Mouse (Mus musculus) CH12.LX (cell line): ENCODE results near the gene Gpr137b. TPM values are rescaled to one million over a fixed set of nuclear protein-coding genes. Genes with fewer than 3 reads are reported as not detected.
"Not testable (repeated sequence)": the region's sequence is repeated elsewhere in the genome, so short reads cannot be mapped to it uniquely, and the experiment has no call there.

ENCODE experiments used
- DNase-seq: peaks from one replicate; pipeline ENCODE4 v3.0.0-alpha.2; 2013; ENCODE audit errors: extremely low read depth
- H3K27ac ChIP-seq: 2 replicates; pipeline ENCODE4 v1.5.1; 2012; ENCODE audit warnings: low read depth, mild to moderate bottlenecking, control low read depth, moderate library complexity; ENCODE audit not compliant: insufficient read depth
- H3K27me3 ChIP-seq: replicated peaks from 2 replicates; pipeline ENCODE3; 2012; ENCODE audit warnings: inconsistent platforms
- H3K36me3 ChIP-seq, 2 experiments: replicated peaks in 1 of 2; 2 replicates each; pipeline versions ENCODE3 to v1.6.1; 2012; ENCODE audit warnings: inconsistent platforms in 1 of 2, low read length in 1 of 2, mild to moderate bottlenecking in 1 of 2, mixed read lengths in 1 of 2, moderate library complexity in 1 of 2; ENCODE audit not compliant: control insufficient read depth in 1 of 2, insufficient read depth in 1 of 2
- H3K4me1 ChIP-seq, 2 experiments: 2 replicates each; pipeline ENCODE4 v1.6.1; 2012; ENCODE audit warnings: inconsistent platforms in 1 of 2, moderate library complexity in 1 of 2; ENCODE audit not compliant: insufficient read depth in 2 of 2, control insufficient read depth in 1 of 2
- H3K4me2 ChIP-seq: 2 replicates; pipeline ENCODE4 v1.6.1; 2012; ENCODE audit warnings: low read depth, mild to moderate bottlenecking, control low read depth; ENCODE audit not compliant: poor library complexity, insufficient read depth, severe bottlenecking
- H3K4me3 ChIP-seq, 3 experiments: fragments of 150-350 bp in 1 of 3; sonication (generic) in 1 of 3; replicated peaks in 1 of 3; 2 replicates each; pipeline versions ENCODE3 to v1.5.1; 2011 to 2012; ENCODE audit warnings: low read depth in 2 of 3, low read length in 2 of 3, mild to moderate bottlenecking in 2 of 3, moderate library complexity in 2 of 3, control low read depth in 1 of 3, improper control_type of control experiment in 1 of 3, inconsistent platforms in 1 of 3, mixed read lengths in 1 of 3; ENCODE audit not compliant: poor library complexity in 1 of 3
- H3K79me2 ChIP-seq: replicated peaks from 2 replicates; pipeline ENCODE4 v1.6.1; 2012; ENCODE audit warnings: mild to moderate bottlenecking, moderate library complexity; ENCODE audit not compliant: control insufficient read depth, poor library complexity, insufficient read depth, severe bottlenecking; ENCODE audit errors: extremely low read depth
- H3K9ac ChIP-seq: 2 replicates; pipeline ENCODE4 v1.6.1; 2012; ENCODE audit warnings: low read depth, mild to moderate bottlenecking, control low read depth, moderate library complexity; ENCODE audit not compliant: insufficient read depth
- H3K9me3 ChIP-seq: replicated peaks from 2 replicates; pipeline ENCODE3; 2012; ENCODE audit warnings: low read length, inconsistent platforms, mixed read lengths
- CHD2 ChIP-seq: IDR thresholded peaks from 2 replicates; pipeline ENCODE4 v1.6.1; 2011; ENCODE audit warnings: low read length, improper control_type of control experiment
- EP300 ChIP-seq: IDR thresholded peaks from 2 replicates; pipeline ENCODE4 v1.6.1; 2011; ENCODE audit warnings: low read length, improper control_type of control experiment
- GABPA ChIP-seq: IDR thresholded peaks from 2 replicates; pipeline ENCODE4 v1.6.1; 2012; ENCODE audit warnings: low read depth, low read length, improper control_type of control experiment, inconsistent platforms; ENCODE audit not compliant: insufficient replicate concordance
- IRF4 ChIP-seq: IDR thresholded peaks from 2 replicates; pipeline ENCODE4 v1.6.1; 2014; ENCODE audit warnings: low read depth, mild to moderate bottlenecking, inconsistent platforms, low read length, improper control_type of control experiment
- JUN ChIP-seq: IDR thresholded peaks from 2 replicates; pipeline ENCODE4 v1.6.1; 2011; ENCODE audit warnings: low read depth, mild to moderate bottlenecking, low read length, improper control_type of control experiment, moderate library complexity; ENCODE audit not compliant: insufficient read depth
- KAT2A ChIP-seq: IDR thresholded peaks from 2 replicates; pipeline ENCODE4 v1.6.1; 2012; ENCODE audit warnings: low read length, improper control_type of control experiment, inconsistent platforms; ENCODE audit not compliant: insufficient replicate concordance
- MAFK ChIP-seq: IDR thresholded peaks from 2 replicates; pipeline ENCODE4 v1.6.1; 2011; ENCODE audit warnings: low read length, improper control_type of control experiment; ENCODE audit not compliant: insufficient replicate concordance
- MAZ ChIP-seq: IDR thresholded peaks from 2 replicates; pipeline ENCODE4 v1.6.1; 2012; ENCODE audit warnings: low read depth, mild to moderate bottlenecking, inconsistent platforms, low read length, improper control_type of control experiment, moderate library complexity
- MEF2A ChIP-seq: IDR thresholded peaks from 2 replicates; pipeline ENCODE4 v1.6.1; 2014; ENCODE audit warnings: low read depth, mild to moderate bottlenecking, inconsistent platforms, low read length, improper control_type of control experiment, borderline replicate concordance
- MXI1 ChIP-seq: IDR thresholded peaks from 2 replicates; pipeline ENCODE4 v1.6.1; 2011; ENCODE audit warnings: mild to moderate bottlenecking, low read depth, low read length, improper control_type of control experiment
- NELFE ChIP-seq: IDR thresholded peaks from 2 replicates; pipeline ENCODE4 v1.6.1; 2011; ENCODE audit warnings: low read depth, low read length, improper control_type of control experiment
- PAX5 ChIP-seq: IDR thresholded peaks from 2 replicates; pipeline ENCODE4 v1.6.1; 2012; ENCODE audit warnings: low read length, inconsistent platforms, mixed read lengths
- POLR2AphosphoS2 ChIP-seq: IDR thresholded peaks from 2 replicates; pipeline ENCODE4 v1.6.1; 2011; ENCODE audit warnings: low read depth, low read length, improper control_type of control experiment
- RCOR1 ChIP-seq: conservative IDR thresholded peaks from 2 replicates; pipeline ENCODE4 v1.6.1; 2012; ENCODE audit warnings: low read depth, mild to moderate bottlenecking, inconsistent platforms, low read length, improper control_type of control experiment
- TCF12 ChIP-seq: IDR thresholded peaks from 2 replicates; pipeline ENCODE4 v1.6.1; 2014; ENCODE audit warnings: low read depth, mild to moderate bottlenecking, inconsistent platforms, low read length, improper control_type of control experiment
- UBTF ChIP-seq: IDR thresholded peaks from 2 replicates; pipeline ENCODE4 v1.6.1; 2012; ENCODE audit warnings: low read depth, mild to moderate bottlenecking, inconsistent platforms, low read length, improper control_type of control experiment, moderate library complexity
- USF1 ChIP-seq: IDR thresholded peaks from 2 replicates; pipeline ENCODE4 v1.6.1; 2014; ENCODE audit warnings: low read depth, mild to moderate bottlenecking, inconsistent platforms, low read length, improper control_type of control experiment
- USF2 ChIP-seq: conservative IDR thresholded peaks from 2 replicates; pipeline ENCODE4 v1.6.1; 2011; ENCODE audit warnings: low read depth, low read length, improper control_type of control experiment
- dilution Hi-C: fragments of 300-500 bp; cut with MboI; formaldehyde crosslinking; loops from 2 replicates; pipeline ENCODE4 v1.14.3; 2020; ENCODE audit warnings: low sequenced_read_pairs; ENCODE audit not compliant: extremely low pct_unique_long_range_greater_than_20kb, extremely low pct_ligation_motif_present
- in situ Hi-C: fragments of 300-500 bp; cut with MboI; formaldehyde crosslinking; loops from 3 replicates; pipeline ENCODE4 v1.14.3; 2019; ENCODE audit warnings: low sequenced_read_pairs, low pct_ligation_motif_present, low pct_unique_long_range_greater_than_20kb, mixed read lengths
- polyA plus RNA-seq: library from polyadenylated mRNA; unstranded; fragments of >175 nt; gene quantifications from 2 replicates; pipeline ENCODE4 v1.2.1, GENCODE M21; 2012; ENCODE audit warnings: low read depth; ENCODE audit not compliant: insufficient read length
- total RNA-seq, 2 experiments: library from RNA; depleted of rRNA; stranded (reverse); fragments of 300-350 nt in 1 of 2; fragments of >200 nt in 1 of 2; gene quantifications; 2 replicates each; pipeline ENCODE4 v1.2.3; 2012 to 2014

Gene Gpr137b
- total and polyA plus RNA-seq, 3 experiments: 7.7 to 28.8 (median 10.0) TPM

DNA sequence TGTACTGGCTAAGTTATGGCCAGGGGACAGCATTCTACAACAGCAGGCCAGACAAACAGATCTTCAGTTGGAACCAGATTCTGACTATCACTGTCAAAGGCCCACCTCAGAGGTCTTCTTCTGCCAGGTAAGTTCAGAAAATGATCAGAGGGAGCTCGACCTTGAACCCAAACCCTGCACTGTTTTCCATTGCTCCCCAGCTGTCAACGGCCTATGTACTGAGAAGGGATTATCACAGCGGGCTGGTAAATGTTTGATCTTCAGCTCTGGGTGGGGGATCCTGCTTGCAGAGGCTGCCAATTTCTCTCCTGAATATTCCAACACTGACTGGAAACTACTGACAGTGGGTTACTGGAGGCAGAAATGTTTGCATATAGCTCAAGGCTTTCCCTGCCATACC lies 20.4 kb upstream of the Gpr137b start:
- dilution Hi-C loops: no loop called here
- TF ChIP-seq IRF4 (no peak), UBTF (no peak), MAFK (no peak), USF2 (no peak), RCOR1 (no peak), CHD2 (no peak), NELFE (no peak), TCF12 (no peak), MAZ (no peak), EP300 (no peak), MXI1 (no peak), MEF2A (no peak), USF1 (no peak), KAT2A (no peak), PAX5 (no peak), JUN (no peak), POLR2AphosphoS2 (no peak), GABPA (no peak)

DNA sequence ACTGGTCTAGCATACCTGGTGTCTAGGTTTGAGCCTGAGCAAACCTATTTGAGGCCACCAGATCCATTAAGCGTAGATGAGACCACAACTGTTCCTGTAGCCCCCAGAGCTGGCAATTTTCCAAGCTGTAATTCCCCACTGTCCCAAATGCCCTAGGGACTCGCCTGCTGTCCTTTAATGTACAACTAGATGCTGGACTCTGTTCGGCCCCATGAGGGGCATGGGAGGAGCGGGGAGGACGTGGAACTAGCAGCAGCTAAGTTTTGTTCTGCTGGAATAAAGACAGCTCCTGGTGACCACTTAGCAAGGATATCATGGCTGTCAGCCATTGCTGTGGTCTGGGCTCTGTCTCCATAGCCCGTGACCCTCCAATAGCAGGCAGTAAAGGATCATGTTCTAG lies 11.7 kb upstream of the Gpr137b start:
- dilution Hi-C loops, H3K9me3 ChIP-seq, H3K27me3 ChIP-seq, H3K79me2 ChIP-seq, H3K4me3 ChIP-seq, H3K36me3 ChIP-seq, H3K9ac ChIP-seq, H3K4me1 ChIP-seq, DNase-seq, H3K4me2 ChIP-seq, H3K27ac ChIP-seq: not testable (repeated sequence)
- in situ Hi-C loops: loop anchor here (25.0 kb wide), 1 partner anchor 168 kb away; no protein-coding TSS in a partner anchor

More for the DNA sequence above, 20.4 kb upstream of the Gpr137b start:
- H3K27me3 ChIP-seq: no peaks in the 10 kb centered on the region
- H3K4me3 ChIP-seq: no peak overlapping the region
- no peak overlapping the region for H3K27ac ChIP-seq
- DNase-seq: no peak
- no peak overlapping the region for H3K4me2 ChIP-seq
- H3K9ac ChIP-seq: no peak overlapping the region
- no peaks in the 10 kb centered on the region for H3K4me1 ChIP-seq
- no peaks in the 10 kb centered on the region for H3K9me3 ChIP-seq
- H3K79me2 ChIP-seq: no peaks in the 10 kb centered on the region
- H3K36me3 ChIP-seq: no peaks in the 10 kb centered on the region
- in situ Hi-C loops: loop anchor here (25.0 kb wide), 1 partner anchor 177 kb away; no protein-coding TSS in a partner anchor

DNA sequence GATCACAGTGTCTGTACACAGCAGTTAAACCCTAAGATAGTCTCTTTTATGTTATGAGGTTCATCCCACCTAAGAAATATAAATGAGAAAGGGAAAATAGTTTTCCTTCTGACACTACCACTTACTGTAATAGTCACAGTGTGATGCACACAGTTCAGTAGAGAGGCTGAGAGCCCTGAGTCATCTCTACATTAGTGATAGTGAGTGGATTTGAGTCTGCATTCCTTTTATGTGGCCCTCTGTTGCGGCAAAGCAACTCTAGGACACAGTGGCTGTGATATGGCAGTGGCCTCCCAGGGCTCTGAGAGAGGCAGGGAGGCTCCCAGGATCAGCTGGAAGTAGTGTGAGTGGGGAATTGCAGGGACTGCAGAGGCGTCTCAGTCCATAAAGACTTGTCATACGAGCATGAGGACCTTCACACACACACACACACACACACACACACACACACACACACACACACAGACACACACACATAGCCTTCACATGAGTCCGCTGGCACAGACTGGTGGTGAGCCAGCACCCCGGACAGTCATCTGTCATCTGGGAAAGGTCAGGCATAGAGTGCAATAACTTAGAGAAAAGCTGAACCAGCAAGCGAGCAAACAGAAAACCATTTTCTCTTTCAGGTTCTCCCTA lies 10.8 kb upstream of the Gpr137b start:
- H3K36me3 ChIP-seq, DNase-seq, H3K9ac ChIP-seq, H3K27me3 ChIP-seq, H3K4me3 ChIP-seq, dilution Hi-C loops, H3K4me2 ChIP-seq, H3K79me2 ChIP-seq, H3K27ac ChIP-seq, H3K4me1 ChIP-seq, H3K9me3 ChIP-seq: not testable (repeated sequence)
- in situ Hi-C loops: loop anchor here (25.0 kb wide), 1 partner anchor 167 kb away; no protein-coding TSS in a partner anchor

DNA sequence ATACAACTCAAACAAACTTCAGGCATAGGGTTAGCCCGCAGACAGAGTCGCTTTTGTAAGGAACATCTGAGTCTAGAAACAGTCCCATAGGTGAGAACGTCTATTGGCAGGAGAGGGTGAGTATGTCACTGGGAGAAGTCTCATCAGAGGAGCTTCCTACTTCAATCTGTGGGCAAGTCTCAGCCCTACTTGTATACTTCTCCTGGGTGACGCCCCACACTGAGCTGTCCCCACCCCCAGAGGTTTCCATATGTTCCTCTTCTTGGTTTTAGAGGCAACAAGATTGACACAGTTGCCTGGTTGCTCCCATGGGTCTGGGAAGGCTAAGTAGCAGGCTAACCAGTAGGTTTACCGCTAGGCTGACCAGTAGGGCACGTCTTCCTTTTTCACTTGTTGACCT lies 10.0 kb upstream of the Gpr137b start:
- H3K79me2 ChIP-seq, H3K36me3 ChIP-seq, H3K9ac ChIP-seq, H3K4me2 ChIP-seq, H3K27me3 ChIP-seq, H3K9me3 ChIP-seq, H3K27ac ChIP-seq, DNase-seq, dilution Hi-C loops, H3K4me1 ChIP-seq, H3K4me3 ChIP-seq: not testable (repeated sequence)
- in situ Hi-C loops: loop anchor here (25.0 kb wide), 1 partner anchor 167 kb away; no protein-coding TSS in a partner anchor
